In the genomic region with DNA sequence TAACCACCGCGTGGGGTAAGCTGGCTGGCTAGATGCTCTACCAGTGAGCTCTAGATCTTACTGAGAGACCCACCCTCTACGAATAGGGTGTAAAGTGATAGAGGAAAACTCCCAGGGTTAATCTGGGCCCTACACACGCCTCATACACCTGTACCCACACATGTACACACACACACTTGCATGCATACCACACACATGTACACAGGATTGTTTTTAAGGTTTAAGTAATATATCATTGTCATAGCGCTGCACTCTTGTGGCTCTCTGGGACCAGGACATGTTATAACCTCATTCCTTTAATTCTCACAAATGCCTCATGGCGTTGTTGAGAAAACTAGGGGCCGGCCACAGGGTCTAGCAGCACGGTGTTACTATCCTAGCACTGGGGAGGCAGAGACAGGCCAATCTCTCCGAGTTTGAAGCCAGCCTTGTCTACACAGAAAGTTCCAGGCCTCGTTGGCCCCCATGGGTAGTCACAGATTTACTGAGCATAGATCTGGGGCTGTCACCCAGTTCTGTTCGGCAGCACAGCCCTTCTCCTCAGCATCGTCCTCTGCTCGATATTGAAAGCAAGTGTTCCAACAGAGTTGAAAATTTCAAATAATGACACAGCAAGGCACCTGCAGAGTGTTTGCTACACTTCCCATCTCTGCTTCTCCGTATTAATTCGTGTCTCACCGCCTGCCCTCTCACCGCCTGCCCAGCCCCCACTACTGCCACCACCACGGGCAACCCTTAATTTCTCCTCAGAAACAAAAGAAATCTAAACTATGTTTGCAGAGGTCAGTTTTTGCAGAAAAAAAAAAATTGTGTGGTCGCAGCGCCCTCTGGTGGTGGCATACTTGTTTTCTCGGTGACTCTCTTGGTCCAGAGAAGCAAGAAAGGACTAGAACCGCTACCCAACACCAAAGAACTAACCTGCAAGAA, we compare ENCODE assay signal across 8 mouse cellular contexts. TPM values are rescaled to one million over a fixed set of nuclear protein-coding genes. Genes with fewer than 3 reads are reported as not detected.
DNase-seq lines count a peak whose midpoint lies in the region; ATAC-seq and TF ChIP-seq lines count a peak whose summit lies in the region.

No protein-coding gene starts in this region.

- TF ChIP-seq CTCF in liver, adult 2 months (IDR thresholded peaks at IDR 0.05; ENCODE audit: low read depth, low read length): peak; percentile 61

- no peak overlapping the region for H3K4me2 ChIP-seq in neural tube, embryonic 11.5 days (ENCODE audit: low read depth)

- no peaks in the 10 kb centered on the region for H3K27me3 ChIP-seq in liver, adult 2 months (ENCODE audit: control insufficient read depth, insufficient read depth, low read length)
- H3K27me3 ChIP-seq in neural tube, embryonic 11.5 days (ENCODE audit: control insufficient read depth, insufficient read depth, low read length): no peaks in the 10 kb centered on the region

- no peaks in the 10 kb centered on the region for H3K9me3 ChIP-seq in neural tube, embryonic 11.5 days (ENCODE audit: control insufficient read depth, low read length)

- H3K4me1 ChIP-seq in liver, adult 2 months (ENCODE audit: control insufficient read depth, insufficient read depth, low read length): peaks cover 11% of the 10 kb centered on the region; the same call in 1 of the 2 replicates
- H3K4me1 ChIP-seq in neural tube, embryonic 11.5 days (ENCODE audit: control insufficient read depth, insufficient read depth, low read length): no peaks in the 10 kb centered on the region

- 46% methylated on average over 22 of the region's 22 CpGs for WGBS in liver, adult 2 months
- WGBS in neural tube, embryonic 11.5 days: 57% methylated on average over 22 of the region's 22 CpGs

- H3K79me2 ChIP-seq in liver, adult 2 months (ENCODE audit: control insufficient read depth, insufficient read depth, low read length): no peaks in the 10 kb centered on the region

- peak; percentile 85 for DNase-seq in adipocyte (ENCODE audit: low spot score)
- peak; percentile 51 for DNase-seq in embryo, embryonic 11.5 days (ENCODE audit: low read depth, low spot score)
- peak; percentile 44 to 71 for DNase-seq in gastrocnemius, postnatal 4 days (ENCODE audit: low spot score in 2 of 2)
- DNase-seq in kidney, adult 18-20 months: peak; percentile 78
- DNase-seq in liver, adult 2 months (ENCODE audit: extremely low read depth, low read depth, low spot score): peak; percentile 60
- DNase-seq in neural tube, embryonic 11.5 days (ENCODE audit: low spot score): peak; percentile 85
- DNase-seq in thymus, postnatal 14 days: peak; percentile 44

- no peak overlapping the region for H3K27ac ChIP-seq in liver, adult 2 months (replicated peaks; ENCODE audit: insufficient read depth, low read depth, low read length)
- no peak overlapping the region for H3K27ac ChIP-seq in neural tube, embryonic 11.5 days (ENCODE audit: low read depth, low read length)

- ATAC-seq in CD4-positive, CD25-positive, alpha-beta regulatory T cell, adult 4 months: peak; percentile 53
- peak; percentile 23; the same call in 1 of the 2 replicates for ATAC-seq in neural tube, embryonic 11.5 days (ENCODE audit: insufficient read depth, low FRiP score, low TSS enrichment)

- H3K4me3 ChIP-seq in liver, adult 2 months (ENCODE audit: insufficient read depth, low read depth, low read length): no peak overlapping the region; the same call in 1 of the 2 replicates
- H3K4me3 ChIP-seq in neural tube, embryonic 11.5 days (ENCODE audit: low read depth, low read length): no peak overlapping the region

- no peaks in the 10 kb centered on the region for H3K36me3 ChIP-seq in liver, adult 2 months (ENCODE audit: control insufficient read depth, insufficient read depth, low read length)
- no peaks in the 10 kb centered on the region for H3K36me3 ChIP-seq in neural tube, embryonic 11.5 days (ENCODE audit: control insufficient read depth, insufficient read depth, low read length)

- no peak overlapping the region for H3K9ac ChIP-seq in liver, adult 2 months (ENCODE audit: low read depth, low read length)
- H3K9ac ChIP-seq in neural tube, embryonic 11.5 days (ENCODE audit: low read length): no peak overlapping the region; the same call in 1 of the 2 replicates

- TF ChIP-seq POLR2A in liver, adult 2 months (IDR thresholded peaks at IDR 0.05; ENCODE audit: extremely low read depth, insufficient read depth, low read length): no peak

RNA-seq across cellular contexts. Expression of a gene that starts 17.5 kb away (rescaled TPM):
- polyA plus RNA-seq in CD4-positive, CD25-positive, alpha-beta regulatory T cell, adult 4 months (2017; shearing (Covaris generic)): 10 to 100 TPM; 43.5 to 50.2 TPM
- total RNA-seq in gastrocnemius, postnatal 4 days (2021): 10 to 100 TPM; 23.7 to 26.8 TPM
- 12.0 and 15.3 TPM in 2 replicates for total RNA-seq in liver, adult 2 months (2014; rRNA removed)
- polyA plus RNA-seq in liver, adult 2 months (2012; rRNA removed): 4.7 and 5.7 TPM in 2 replicates
- polyA plus RNA-seq in neural tube, embryonic 11.5 days (2014; fragmentation: Nextera tagmentation; extraction: Ambion mirVana): 55.4 and 56.4 TPM in 2 replicates

RNA-seq across cellular contexts. Expression of a gene that starts 32.7 kb away (rescaled TPM):
- polyA plus RNA-seq in CD4-positive, CD25-positive, alpha-beta regulatory T cell, adult 4 months (2017; shearing (Covaris generic)): 10 to 100 TPM; 18.9 to 21.5 TPM
- 10 to 100 TPM; 15.0 to 22.4 TPM for total RNA-seq in gastrocnemius, postnatal 4 days (2021)
- 6.7 and 8.2 TPM in 2 replicates for total RNA-seq in liver, adult 2 months (2014; rRNA removed)
- 3.6 and 3.7 TPM in 2 replicates for polyA plus RNA-seq in liver, adult 2 months (2012; rRNA removed)
- 59.4 and 64.4 TPM in 2 replicates for polyA plus RNA-seq in neural tube, embryonic 11.5 days (2014; fragmentation: Nextera tagmentation; extraction: Ambion mirVana)
